Mouse (Mus musculus) right cerebral cortex, adult 2 months (tissue): ENCODE measurements around the gene Yju2.
"Not testable (repeated sequence)": the region's sequence is repeated elsewhere in the genome, so short reads cannot be mapped to it uniquely, and the experiment has no call there.

Source experiments
- DNase-seq, 2 experiments: peaks; one replicate each; pipeline ENCODE4 v3.0.0; 2021 to 2022; ENCODE audit warnings: low spot score in 2 of 2

The Yju2 gene

GRCm38 (mm10) chr17:55958918-55959728, at the start of gene Yju2:
Yju2 (plus strand) TSS chr17:55959099.
- peak; percentile 96 to 97 for DNase-seq

- peak; percentile 60 to 65 for DNase-seq
These were observed 27.1 kb upstream of the Yju2 start for GRCm38 (mm10) chr17:55931553-55932502.

GRCm38 (mm10) chr17:55932635-55933034, 26.3 kb upstream of the Yju2 start:
- no peak for DNase-seq

- no peak for DNase-seq
These were observed 25.7 kb upstream of the Yju2 start for GRCm38 (mm10) chr17:55933191-55933590.

GRCm38 (mm10) chr17:55944387-55944865, 14.5 kb upstream of the Yju2 start:
- not testable (repeated sequence) for DNase-seq

- DNase-seq, result peak; percentile 94 to 96
These were observed 13.8 kb upstream of the Yju2 start for GRCm38 (mm10) chr17:55944866-55945682.

- DNase-seq, result no peak
These were observed 13.2 kb upstream of the Yju2 start for GRCm38 (mm10) chr17:55945696-55946095.

GRCm38 (mm10) chr17:55948647-55949046, 10.3 kb upstream of the Yju2 start:
- no peak for DNase-seq

- no peak for DNase-seq
These were observed 9.5 kb upstream of the Yju2 start, which contains the start of gene Zfp119b for GRCm38 (mm10) chr17:55949400-55949799. Zfp119b (minus strand) TSS chr17:55949500.

- no peak for DNase-seq
These were observed 8.3 kb upstream of the Yju2 start for GRCm38 (mm10) chr17:55950601-55951000.

GRCm38 (mm10) chr17:55952041-55952440, 6.9 kb upstream of the Yju2 start:
- DNase-seq, result no peak

- no peak for DNase-seq
These were observed 6.4 kb upstream of the Yju2 start, which contains the start of gene Ebi3 for GRCm38 (mm10) chr17:55952447-55953027. Ebi3 (plus strand) TSS chr17:55952640.

GRCm38 (mm10) chr17:55953751-55954150, 5.1 kb upstream of the Yju2 start:
- DNase-seq, result no peak

GRCm38 (mm10) chr17:55954229-55954628, 4.7 kb upstream of the Yju2 start:
- no peak for DNase-seq

GRCm38 (mm10) chr17:55956129-55956528, 2.8 kb upstream of the Yju2 start:
- peak; percentile 82 to 83 for DNase-seq

- DNase-seq, result peak in 1 of 2 experiments; percentile 15
These were observed 2.3 kb upstream of the Yju2 start for GRCm38 (mm10) chr17:55956591-55956990.

- peak; percentile 76 to 78 for DNase-seq
These were observed 1.7 kb upstream of the Yju2 start for GRCm38 (mm10) chr17:55957168-55957567.

GRCm38 (mm10) chr17:55957726-55958583, 944 bp upstream of the Yju2 start:
- DNase-seq, result no peak

- no peak for DNase-seq
These were observed 364 bp upstream of the Yju2 start for GRCm38 (mm10) chr17:55958584-55958886.
